Mouse (Mus musculus): ENCODE data around the gene Dhdds. TPM values are rescaled to one million over a fixed set of nuclear protein-coding genes. Genes with fewer than 3 reads are reported as not detected.

The Dhdds gene
- polyA plus RNA-seq, 1 experiment from 2014 or later: 37.4 TPM

DNA sequence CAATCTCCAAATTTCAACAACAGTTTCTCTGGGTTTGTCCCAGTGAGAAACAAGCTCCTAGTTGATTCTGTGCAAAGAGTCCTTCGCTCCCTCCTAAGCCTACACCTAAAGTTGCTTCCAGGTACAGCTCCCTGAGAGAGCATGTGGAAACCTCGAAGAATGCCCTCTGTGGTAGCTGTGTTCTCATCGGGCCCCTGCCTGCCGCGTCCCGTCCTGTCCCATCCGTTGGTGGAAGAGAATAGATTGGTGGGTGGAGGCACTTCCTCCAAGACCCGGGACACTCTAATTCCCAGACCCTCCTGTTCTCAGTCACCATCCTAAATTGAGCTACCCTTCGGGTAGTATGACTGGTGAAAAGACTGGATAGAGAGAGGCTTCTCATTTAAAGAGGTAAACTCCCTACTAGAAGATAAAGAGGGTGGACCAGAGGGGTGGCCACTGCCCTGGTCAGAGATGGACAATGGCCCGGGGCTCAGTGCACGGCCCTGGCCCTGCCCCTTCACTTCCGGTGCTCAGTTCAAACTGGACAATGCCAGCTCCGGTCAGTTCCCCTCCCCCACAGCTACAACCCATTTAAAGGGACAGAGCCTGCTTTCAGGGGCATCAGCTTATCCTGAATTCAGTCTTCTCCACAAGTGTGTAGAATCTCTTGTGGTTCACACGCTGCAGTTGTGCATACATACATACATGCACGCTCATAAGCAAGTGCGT lies 19.1 kb upstream of the Dhdds start:
- Histone ChIP-seq H3K4me1 (ENCODE audit: control insufficient read depth in 2 of 2, insufficient read depth in 2 of 2, low read length in 2 of 2) (peaks cover 8 to 14% of the 10 kb centered on the region in 2 experiments; a peak in 2 of 4 replicates), H3K9ac (ENCODE audit: low read length) (no peak overlapping the region), H3K4me3 (ENCODE audit: control insufficient read depth in 1 of 2, insufficient read depth in 1 of 2, low read depth in 1 of 2, low read length in 2 of 2) (no peak overlapping the region), H3K9me3 (ENCODE audit: control insufficient read depth, low read length) (no peaks in the 10 kb centered on the region), H3K27me3 (ENCODE audit: control insufficient read depth, insufficient read depth, low read length) (peaks cover 48% of the 10 kb centered on the region), H3K4me2 (ENCODE audit: low read length) (no peak overlapping the region), H3K27ac (replicated peaks in 1 of 2; ENCODE audit: control insufficient read depth in 1 of 2, insufficient read depth in 1 of 2, low read depth in 2 of 2, low read length in 2 of 2) (no peak overlapping the region), H3K36me3 (ENCODE audit: control insufficient read depth, insufficient read depth, low read length) (no peaks in the 10 kb centered on the region)
- WGBS: 2% methylated on average over 16 of the region's 16 CpGs
- ATAC-seq (ENCODE audit: insufficient number of reproducible peaks, insufficient read depth, low FRiP score, low read depth): no peak

DNA sequence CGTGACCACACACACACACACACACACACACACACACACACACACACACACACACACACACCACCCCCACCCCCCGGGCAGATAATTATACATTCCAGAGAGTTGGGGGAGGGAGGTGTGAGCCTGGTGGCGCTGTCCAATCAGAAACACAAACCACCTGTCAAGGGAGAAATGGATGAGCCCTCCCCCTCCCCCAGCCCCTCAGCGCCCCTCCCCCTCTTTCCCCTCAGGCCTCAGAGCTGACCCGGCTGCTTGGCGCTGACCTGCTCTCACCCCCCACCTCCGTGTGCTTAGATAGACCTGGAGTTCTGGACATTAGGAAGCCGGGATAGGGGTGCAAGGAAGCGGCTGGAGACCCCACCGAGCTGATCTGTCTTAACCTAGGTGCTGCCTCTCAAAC lies 18.5 kb upstream of the Dhdds start:
- WGBS: under 1% methylated on average over 9 of the region's 10 CpGs
- no peak overlapping the region for H3K9ac ChIP-seq (ENCODE audit: low read length)
- H3K4me3 ChIP-seq (ENCODE audit: control insufficient read depth in 1 of 2, insufficient read depth in 1 of 2, low read depth in 1 of 2, low read length in 2 of 2): no peak overlapping the region
- H3K36me3 ChIP-seq (ENCODE audit: control insufficient read depth, insufficient read depth, low read length): no peaks in the 10 kb centered on the region
- H3K27ac ChIP-seq (replicated peaks in 1 of 2; ENCODE audit: control insufficient read depth in 1 of 2, insufficient read depth in 1 of 2, low read depth in 2 of 2, low read length in 2 of 2): no peak overlapping the region
- peaks cover 48% of the 10 kb centered on the region for H3K27me3 ChIP-seq (ENCODE audit: control insufficient read depth, insufficient read depth, low read length)
- no peak overlapping the region for H3K4me2 ChIP-seq (ENCODE audit: low read length)
- no peaks in the 10 kb centered on the region for H3K9me3 ChIP-seq (ENCODE audit: control insufficient read depth, low read length)
- ATAC-seq (ENCODE audit: insufficient number of reproducible peaks, insufficient read depth, low FRiP score, low read depth): no peak
- H3K4me1 ChIP-seq (ENCODE audit: control insufficient read depth in 2 of 2, insufficient read depth in 2 of 2, low read length in 2 of 2): peaks cover 8 to 14% of the 10 kb centered on the region in 2 experiments; a peak in 2 of 4 replicates

DNA sequence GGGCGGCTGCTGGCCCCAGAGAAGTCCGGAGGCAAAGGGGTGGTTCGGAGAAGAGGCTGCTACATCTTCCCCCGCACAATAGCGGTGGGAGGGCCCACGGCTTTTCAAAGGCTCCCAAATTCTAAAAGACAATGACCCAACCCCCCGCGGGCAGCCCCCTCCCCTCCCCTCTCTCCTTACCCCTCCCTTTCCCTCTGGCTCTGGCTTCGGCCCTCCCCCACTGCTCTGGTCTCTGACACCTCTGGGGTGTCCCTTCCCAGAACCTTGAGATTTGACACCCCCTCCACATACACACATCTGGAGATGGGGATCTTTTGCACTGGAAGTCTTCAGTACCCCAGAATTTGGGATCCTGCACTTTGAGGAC lies 18.0 kb upstream of the Dhdds start, which contains the start of gene Lin28a:
Lin28a (minus strand) TSS at position 63 of the 367 bp plus-strand sequence.
- Histone ChIP-seq H3K9ac (ENCODE audit: low read length) (peak within 1 kb of the TSS; percentile 11; the same call in 1 of the 2 replicates), H3K36me3 (ENCODE audit: control insufficient read depth, insufficient read depth, low read length) (no peaks in the 10 kb centered on the region), H3K9me3 (ENCODE audit: control insufficient read depth, low read length) (no peaks in the 10 kb centered on the region), H3K4me2 (ENCODE audit: low read length) (peak within 1 kb of the TSS; percentile 55), H3K27ac (replicated peaks in 1 of 2; ENCODE audit: control insufficient read depth in 1 of 2, insufficient read depth in 1 of 2, low read depth in 2 of 2, low read length in 2 of 2) (no peak within 1 kb of the TSS), H3K4me3 (ENCODE audit: control insufficient read depth in 1 of 2, insufficient read depth in 1 of 2, low read depth in 1 of 2, low read length in 2 of 2) (peak within 1 kb of the TSS; percentile 20 to 24), H3K4me1 (ENCODE audit: control insufficient read depth in 2 of 2, insufficient read depth in 2 of 2, low read length in 2 of 2) (peaks cover 8 to 14% of the 10 kb centered on the region in 2 experiments; a peak in 2 of 4 replicates), H3K27me3 (ENCODE audit: control insufficient read depth, insufficient read depth, low read length) (peaks cover 48% of the 10 kb centered on the region)
- no peak for ATAC-seq (ENCODE audit: insufficient number of reproducible peaks, insufficient read depth, low FRiP score, low read depth)
- under 1% methylated on average over 9 of the region's 9 CpGs for WGBS

DNA sequence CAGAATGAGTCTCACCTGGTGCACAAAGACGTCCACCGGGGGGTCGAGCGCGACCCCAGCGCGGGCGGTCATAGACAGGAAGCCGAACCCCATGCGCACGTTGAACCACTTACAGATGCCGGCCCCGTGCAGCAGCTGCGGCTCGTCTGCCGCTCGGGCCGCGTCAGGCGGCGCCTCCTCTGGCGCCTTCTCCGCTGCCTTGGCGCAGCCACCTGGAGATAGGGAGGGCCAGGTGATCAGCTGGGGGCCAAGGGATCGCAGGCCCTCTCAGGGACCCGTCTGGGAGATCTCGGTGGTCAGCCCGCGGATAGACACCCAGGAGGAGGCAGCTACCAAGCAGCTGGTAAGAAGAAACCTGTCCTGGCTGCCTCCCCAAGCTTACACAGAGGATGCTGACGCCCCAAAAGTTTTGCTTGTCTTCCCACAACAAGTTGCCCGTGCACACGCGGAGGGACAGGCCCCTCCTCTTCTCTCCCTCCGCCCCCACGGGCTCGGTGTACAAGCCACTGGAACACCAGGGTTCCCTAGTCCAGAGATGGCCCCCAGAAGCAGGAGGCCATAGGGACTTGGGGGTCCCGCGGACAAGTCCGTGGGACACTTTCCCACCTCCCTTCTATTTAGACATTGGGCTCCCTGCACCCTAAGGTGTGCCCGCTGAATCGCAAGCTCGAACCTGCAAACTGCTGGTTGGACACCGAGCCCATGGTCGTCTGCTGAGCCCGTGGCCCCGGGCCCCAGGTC lies 17.5 kb upstream of the Dhdds start:
- H3K9ac ChIP-seq (ENCODE audit: low read length): peak overlapping the region; percentile 11; the same call in 1 of the 2 replicates
- no peak for ATAC-seq (ENCODE audit: insufficient number of reproducible peaks, insufficient read depth, low FRiP score, low read depth)
- H3K9me3 ChIP-seq (ENCODE audit: control insufficient read depth, low read length): no peaks in the 10 kb centered on the region
- peak overlapping the region; percentile 20 to 24 for H3K4me3 ChIP-seq (ENCODE audit: control insufficient read depth in 1 of 2, insufficient read depth in 1 of 2, low read depth in 1 of 2, low read length in 2 of 2)
- H3K36me3 ChIP-seq (ENCODE audit: control insufficient read depth, insufficient read depth, low read length): no peaks in the 10 kb centered on the region
- H3K27me3 ChIP-seq (ENCODE audit: control insufficient read depth, insufficient read depth, low read length): peaks cover 48% of the 10 kb centered on the region
- peak overlapping the region; percentile 55 for H3K4me2 ChIP-seq (ENCODE audit: low read length)
- no peak overlapping the region for H3K27ac ChIP-seq (replicated peaks in 1 of 2; ENCODE audit: control insufficient read depth in 1 of 2, insufficient read depth in 1 of 2, low read depth in 2 of 2, low read length in 2 of 2)
- WGBS: under 1% methylated on average over 45 of the region's 46 CpGs
- H3K4me1 ChIP-seq (ENCODE audit: control insufficient read depth in 2 of 2, insufficient read depth in 2 of 2, low read length in 2 of 2): peaks cover 8 to 14% of the 10 kb centered on the region in 2 experiments; a peak in 2 of 4 replicates

DNA sequence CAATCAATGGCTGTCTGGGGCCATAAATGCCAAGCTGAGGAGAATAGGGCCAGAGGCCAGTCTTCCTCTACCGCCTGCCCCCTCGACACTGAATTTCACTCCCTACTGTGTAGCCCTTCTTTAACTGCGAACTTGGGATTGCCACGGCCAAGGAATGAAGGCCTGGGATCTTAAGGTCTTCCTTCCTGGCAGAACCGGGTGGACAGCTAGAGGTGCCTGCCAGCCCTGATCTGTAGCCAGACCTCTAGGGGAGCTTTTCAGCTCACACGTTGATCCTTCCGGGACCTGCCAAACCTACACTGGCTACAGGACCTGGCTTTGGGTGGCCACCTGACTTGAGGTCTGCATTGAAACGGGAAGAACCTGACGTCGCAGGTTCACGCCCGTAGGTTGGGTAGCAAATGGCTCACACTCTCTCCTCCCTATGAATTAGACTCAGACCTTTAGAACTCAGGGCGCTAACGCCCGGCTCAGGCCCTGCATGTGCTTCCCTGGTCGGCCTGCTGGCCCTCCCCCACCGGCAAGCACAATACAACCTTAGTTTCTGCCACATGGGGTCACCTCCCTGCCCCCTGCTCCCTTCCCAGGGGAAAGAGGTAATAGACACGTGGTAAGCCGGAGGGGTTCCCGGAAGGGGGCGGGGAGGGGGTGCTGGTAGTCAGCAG lies 16.6 kb upstream of the Dhdds start:
- H3K4me3 ChIP-seq (ENCODE audit: control insufficient read depth in 1 of 2, insufficient read depth in 1 of 2, low read depth in 1 of 2, low read length in 2 of 2): peak overlapping the region in 1 of 2 experiments; percentile 10; a peak in 1 of 4 replicates
- no peaks in the 10 kb centered on the region for H3K9me3 ChIP-seq (ENCODE audit: control insufficient read depth, low read length)
- H3K36me3 ChIP-seq (ENCODE audit: control insufficient read depth, insufficient read depth, low read length): no peaks in the 10 kb centered on the region
- WGBS: 4% methylated on average over 21 of the region's 21 CpGs
- no peak overlapping the region; the same call in 1 of the 2 replicates for H3K9ac ChIP-seq (ENCODE audit: low read length)
- no peak overlapping the region for H3K27ac ChIP-seq (replicated peaks in 1 of 2; ENCODE audit: control insufficient read depth in 1 of 2, insufficient read depth in 1 of 2, low read depth in 2 of 2, low read length in 2 of 2)
- peaks cover 48% of the 10 kb centered on the region for H3K27me3 ChIP-seq (ENCODE audit: control insufficient read depth, insufficient read depth, low read length)
- peaks cover 8 to 19% of the 10 kb centered on the region in 2 experiments; a peak in 2 of 4 replicates for H3K4me1 ChIP-seq (ENCODE audit: control insufficient read depth in 2 of 2, insufficient read depth in 2 of 2, low read length in 2 of 2)
- H3K4me2 ChIP-seq (ENCODE audit: low read length): peak overlapping the region; percentile 55
- 0 out of 2 replicates have a peak, but pooled peaks have one; percentile 20 for ATAC-seq (ENCODE audit: insufficient number of reproducible peaks, insufficient read depth, low FRiP score, low read depth)

DNA sequence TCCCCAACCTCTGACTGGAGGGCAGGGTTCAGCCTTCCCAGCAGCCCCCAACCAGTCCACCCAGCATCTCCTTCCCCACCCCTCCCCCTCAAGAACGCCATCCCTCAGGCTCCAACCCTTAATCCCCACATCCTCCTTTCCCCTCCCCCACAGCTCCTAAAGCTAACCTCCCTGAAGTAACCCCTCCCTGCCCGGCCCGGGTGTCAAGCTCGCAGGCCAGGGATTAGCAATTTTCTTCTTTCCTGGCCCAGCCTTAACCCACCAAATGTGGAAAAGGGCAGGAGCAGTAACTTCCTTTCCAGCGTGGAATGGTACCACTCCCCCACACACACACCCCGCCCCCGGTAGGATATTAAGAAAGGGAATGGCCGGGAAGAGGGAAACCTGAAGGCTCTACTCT lies 16.0 kb upstream of the Dhdds start:
- H3K4me3 ChIP-seq (ENCODE audit: control insufficient read depth in 1 of 2, insufficient read depth in 1 of 2, low read depth in 1 of 2, low read length in 2 of 2): no peak overlapping the region
- H3K36me3 ChIP-seq (ENCODE audit: control insufficient read depth, insufficient read depth, low read length): no peaks in the 10 kb centered on the region
- H3K4me2 ChIP-seq (ENCODE audit: low read length): no peak overlapping the region
- 3% methylated on average over 8 of the region's 8 CpGs for WGBS
- H3K27ac ChIP-seq (replicated peaks in 1 of 2; ENCODE audit: control insufficient read depth in 1 of 2, insufficient read depth in 1 of 2, low read depth in 2 of 2, low read length in 2 of 2): no peak overlapping the region
- peaks cover 48% of the 10 kb centered on the region for H3K27me3 ChIP-seq (ENCODE audit: control insufficient read depth, insufficient read depth, low read length)
- no peak overlapping the region for H3K9ac ChIP-seq (ENCODE audit: low read length)
- peaks cover 13 to 24% of the 10 kb centered on the region in 2 experiments; a peak in 3 of 4 replicates for H3K4me1 ChIP-seq (ENCODE audit: control insufficient read depth in 2 of 2, insufficient read depth in 2 of 2, low read length in 2 of 2)
- no peaks in the 10 kb centered on the region for H3K9me3 ChIP-seq (ENCODE audit: control insufficient read depth, low read length)
- ATAC-seq (ENCODE audit: insufficient number of reproducible peaks, insufficient read depth, low FRiP score, low read depth): no peak

DNA sequence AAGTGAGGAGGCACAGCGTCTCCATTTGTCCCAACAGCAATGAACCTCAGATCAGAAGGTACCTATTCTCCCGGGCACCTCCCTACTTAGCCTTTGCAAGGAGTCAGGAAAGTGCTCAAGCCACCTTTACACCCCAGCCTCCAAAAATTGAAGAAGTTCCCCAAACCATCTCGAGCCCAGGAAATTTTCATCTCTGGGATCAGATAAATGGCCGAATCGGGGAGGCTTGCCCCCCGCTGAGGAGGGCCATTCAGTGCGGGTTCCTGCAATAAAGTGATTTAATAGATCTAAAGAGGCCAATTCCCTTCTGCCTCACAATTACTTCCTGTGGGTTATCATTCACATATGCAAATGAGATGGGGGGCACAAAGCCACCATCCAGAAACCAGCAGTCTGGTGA lies 15.5 kb upstream of the Dhdds start:
- 14% methylated on average over 7 of the region's 7 CpGs for WGBS
- peaks cover 18 to 29% of the 10 kb centered on the region in 2 experiments; a peak in 3 of 4 replicates for H3K4me1 ChIP-seq (ENCODE audit: control insufficient read depth in 2 of 2, insufficient read depth in 2 of 2, low read length in 2 of 2)
- peaks cover 48% of the 10 kb centered on the region for H3K27me3 ChIP-seq (ENCODE audit: control insufficient read depth, insufficient read depth, low read length)
- H3K9ac ChIP-seq (ENCODE audit: low read length): no peak overlapping the region
- H3K4me2 ChIP-seq (ENCODE audit: low read length): no peak overlapping the region
- no peak overlapping the region for H3K4me3 ChIP-seq (ENCODE audit: control insufficient read depth in 1 of 2, insufficient read depth in 1 of 2, low read depth in 1 of 2, low read length in 2 of 2)
- H3K27ac ChIP-seq (replicated peaks in 1 of 2; ENCODE audit: control insufficient read depth in 1 of 2, insufficient read depth in 1 of 2, low read depth in 2 of 2, low read length in 2 of 2): no peak overlapping the region
- H3K36me3 ChIP-seq (ENCODE audit: control insufficient read depth, insufficient read depth, low read length): no peaks in the 10 kb centered on the region
- ATAC-seq (ENCODE audit: insufficient number of reproducible peaks, insufficient read depth, low FRiP score, low read depth): no peak
- H3K9me3 ChIP-seq (ENCODE audit: control insufficient read depth, low read length): no peaks in the 10 kb centered on the region

Measured in heart, embryonic 14.5 days (tissue).